Mouse (Mus musculus) adrenal gland, adult (tissue): ENCODE results near the gene Dmrtc2.
"Not testable (repeated sequence)": the region's sequence is repeated elsewhere in the genome, so short reads cannot be mapped to it uniquely, and the experiment has no call there.

Experiments used
- DNase-seq, 2 experiments: peaks; one replicate each; pipeline ENCODE4 v3.0.0; 2022 to 2023; ENCODE audit warnings: low spot score in 1 of 2; ENCODE audit not compliant: inconsistent age in 2 of 2

Gene Dmrtc2

DNA sequence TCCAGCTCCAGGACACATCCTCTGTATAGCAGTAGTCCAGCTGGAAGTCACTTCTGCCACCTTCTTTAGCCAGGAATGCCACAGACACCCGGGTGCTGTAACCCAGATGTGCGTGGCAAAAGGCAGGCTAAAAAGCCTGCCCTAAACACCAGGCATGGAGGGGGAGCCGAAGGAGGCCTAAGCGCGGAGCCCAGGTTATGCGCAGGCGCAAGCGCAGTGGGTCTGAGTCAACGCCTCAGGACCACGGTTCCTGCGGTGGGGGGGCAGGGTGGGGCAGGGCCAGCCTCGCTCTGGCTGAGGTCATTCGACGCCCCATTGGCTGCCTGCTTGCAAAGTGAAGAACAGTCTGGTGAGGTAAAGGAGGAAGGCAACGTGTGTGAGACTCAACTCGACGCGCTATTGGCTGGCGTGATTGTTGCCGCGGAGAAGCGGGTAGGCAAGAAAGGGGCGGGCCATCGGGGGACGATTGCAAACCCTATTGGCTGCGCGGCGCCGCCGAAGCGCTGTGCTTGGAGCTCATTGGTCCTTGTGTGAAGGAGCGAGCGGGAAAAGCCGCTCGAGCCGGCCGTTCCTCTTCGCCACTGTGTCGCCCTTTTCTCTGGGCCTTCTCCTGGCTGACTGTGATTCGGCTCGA lies at the start of gene Dmrtc2, which contains the start of gene Lypd4:
TSS of gene Dmrtc2 (plus strand) at position 526 of the 634 bp plus-strand sequence.
TSS of gene Lypd4 (minus strand) at position 410 of the 634 bp plus-strand sequence.
- DNase-seq = no peak

DNA sequence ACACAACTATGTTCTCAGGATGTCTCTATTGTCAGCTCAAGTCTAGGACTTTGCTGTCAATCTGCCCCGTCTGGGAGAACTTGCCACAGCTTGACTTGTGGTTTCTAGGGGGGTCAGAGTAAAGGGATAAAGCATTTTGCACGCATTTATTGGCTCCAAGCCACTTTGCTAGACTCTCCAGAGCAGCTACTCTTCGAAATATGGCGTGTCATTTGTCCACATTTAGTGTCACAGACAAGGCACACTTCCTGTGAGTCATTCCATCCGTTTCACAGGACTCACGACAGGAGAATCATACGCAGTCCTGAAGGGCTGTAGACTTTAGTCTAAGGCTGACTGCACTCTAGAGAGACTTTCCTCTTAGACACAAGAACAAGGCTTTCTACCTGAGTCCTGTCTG lies 45.4 kb upstream of the Dmrtc2 start:
- DNase-seq = no peak

DNA sequence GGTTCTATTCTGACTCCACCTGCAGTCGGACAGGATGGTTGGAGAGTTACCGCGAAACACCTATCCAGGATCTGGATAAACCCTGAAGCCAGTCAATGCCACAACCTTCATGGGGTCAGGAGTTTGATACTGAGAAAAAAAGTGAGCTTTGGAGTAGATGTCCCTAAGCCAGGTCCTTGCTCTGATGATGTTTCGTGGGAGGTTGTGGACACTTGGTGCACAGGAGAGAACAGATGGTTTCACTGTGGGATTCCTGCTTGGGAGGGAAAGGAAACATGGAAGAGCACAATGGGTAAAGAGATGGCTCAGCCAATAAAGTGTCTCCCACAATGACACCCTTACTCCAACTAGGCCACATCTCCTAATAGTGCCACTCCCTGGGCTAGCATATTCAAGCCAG lies 42.7 kb upstream of the Dmrtc2 start:
- DNase-seq = no peak

DNA sequence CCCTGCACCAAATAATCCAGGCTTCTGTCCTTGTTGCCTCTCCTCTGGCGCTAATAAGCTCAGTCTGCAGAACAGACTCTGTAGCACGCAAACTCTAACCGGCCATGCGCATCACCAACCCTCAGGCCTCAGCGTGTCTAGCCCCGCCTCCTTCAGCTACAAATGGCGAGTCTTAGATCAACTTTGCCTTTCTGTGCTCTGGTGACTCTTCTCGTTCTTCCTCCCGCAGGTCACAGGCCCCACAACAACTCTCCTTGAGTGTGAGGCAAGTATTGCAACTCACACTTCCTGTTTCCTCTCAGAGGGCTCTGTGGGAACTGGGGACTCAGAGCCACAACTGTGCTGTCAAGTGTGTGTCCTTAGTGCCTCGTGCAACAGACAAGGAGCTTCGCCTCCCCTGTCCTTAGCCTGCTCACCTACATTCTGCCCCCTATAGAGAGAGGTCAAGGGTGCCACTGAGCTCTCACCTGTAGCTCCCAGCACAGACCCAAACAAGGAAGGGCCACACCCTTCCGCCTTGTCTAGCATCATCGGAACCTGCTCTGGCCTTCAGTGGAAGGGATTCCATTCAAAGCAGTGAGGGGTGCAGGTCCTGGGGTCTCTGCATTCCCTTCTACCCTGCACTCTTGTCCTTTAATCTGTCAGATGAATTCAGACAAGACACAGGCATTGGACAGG lies 31.0 kb upstream of the Dmrtc2 start:
- DNase-seq = not testable (repeated sequence)

DNA sequence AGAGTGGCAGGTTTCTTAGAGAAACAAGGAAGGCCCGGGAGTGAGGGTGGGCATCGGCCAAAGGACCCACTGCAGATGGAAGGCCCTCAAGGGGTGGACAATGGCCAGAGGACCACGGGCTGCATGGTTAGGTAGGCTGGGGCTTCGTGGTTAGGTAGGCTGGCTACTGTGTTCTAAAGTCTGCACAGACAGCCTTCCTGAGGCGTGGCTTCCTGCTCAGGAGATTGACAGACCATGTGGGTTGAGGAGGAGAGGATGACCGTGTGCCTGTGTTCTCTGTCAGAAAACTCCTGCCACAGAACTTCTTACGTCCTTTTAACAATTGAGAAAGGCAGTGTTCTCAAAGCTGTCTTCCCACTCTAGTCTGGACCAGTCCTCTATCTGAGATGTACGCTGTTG lies 30.4 kb upstream of the Dmrtc2 start:
- no peak for DNase-seq

DNA sequence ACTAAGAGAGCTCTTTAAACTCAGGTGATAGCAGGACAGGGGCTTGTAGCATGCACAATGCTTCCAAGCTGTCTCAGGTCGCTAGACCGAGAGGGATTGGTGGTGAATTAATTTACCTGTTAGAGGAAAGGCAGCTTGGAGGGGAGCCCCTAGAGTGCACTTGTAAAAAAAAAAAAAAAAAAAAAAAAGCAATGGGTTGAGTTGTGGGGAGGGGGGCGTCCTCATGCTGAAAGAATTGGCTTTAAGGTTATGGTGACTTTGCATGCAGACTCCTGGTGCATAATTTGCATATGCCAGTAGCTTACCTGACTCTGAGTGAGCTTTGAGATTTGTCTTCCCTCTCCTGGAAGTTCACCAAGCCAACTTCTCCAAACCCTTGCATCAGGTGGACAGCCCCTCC lies 29.5 kb upstream of the Dmrtc2 start:
- no peak for DNase-seq

DNA sequence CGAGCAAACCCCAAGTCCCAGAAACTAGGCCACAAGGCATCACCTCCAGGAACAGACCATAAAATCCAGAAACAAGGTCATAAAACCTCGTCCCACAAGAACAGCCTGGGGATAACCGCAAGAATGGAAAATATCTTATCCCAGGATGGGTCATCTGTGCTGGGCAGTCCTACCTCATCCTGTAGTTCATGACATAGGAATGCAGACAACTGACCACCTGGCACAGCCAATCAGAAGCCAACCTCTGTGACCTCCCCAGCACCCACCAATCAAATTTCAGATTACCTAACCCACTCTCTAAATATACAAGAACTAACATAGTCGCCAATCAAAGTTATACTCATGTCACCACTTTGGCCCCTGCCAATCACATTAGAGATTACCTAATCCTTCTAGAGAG lies 28.8 kb upstream of the Dmrtc2 start:
- DNase-seq = no peak

DNA sequence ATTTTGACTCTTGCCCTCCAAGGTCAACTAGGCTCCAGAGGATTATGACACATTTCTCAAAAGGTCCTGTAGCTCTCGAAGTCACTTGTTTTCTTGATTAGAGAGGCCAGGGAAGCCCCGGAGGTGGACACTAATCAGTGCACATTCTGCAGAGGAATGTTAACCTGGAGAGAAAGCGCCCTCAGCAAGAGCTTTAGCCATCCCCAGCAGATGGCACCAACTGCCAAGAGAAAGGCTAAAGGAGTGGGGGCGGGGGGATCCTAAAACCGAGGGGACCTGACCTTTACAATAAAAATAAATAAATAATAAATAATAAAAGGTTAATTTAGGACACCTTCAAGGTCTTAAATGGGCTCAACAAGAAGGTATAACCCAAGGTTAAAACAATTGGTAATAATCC lies 25.7 kb upstream of the Dmrtc2 start:
- peak in 1 of 2 experiments; percentile 57 for DNase-seq

DNA sequence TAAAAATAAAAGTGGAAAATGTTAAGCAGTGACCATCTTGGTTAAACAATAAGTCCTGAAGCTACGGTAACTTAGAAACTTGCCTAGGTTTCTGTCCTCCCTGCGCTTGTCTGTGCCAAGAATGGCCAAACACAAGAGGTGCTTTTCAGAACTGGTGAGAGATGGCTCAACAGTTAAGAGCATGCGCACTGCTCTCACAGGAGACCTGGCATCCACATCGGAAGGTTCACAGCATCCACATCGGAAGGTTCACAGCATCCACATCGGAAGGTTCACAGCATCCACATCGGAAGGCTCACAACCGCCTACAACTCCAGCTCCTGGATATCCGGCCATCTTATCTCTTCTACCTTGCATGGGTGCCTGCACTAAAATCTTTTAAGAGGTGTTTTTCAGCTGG lies 24.7 kb upstream of the Dmrtc2 start:
- DNase-seq = no peak

DNA sequence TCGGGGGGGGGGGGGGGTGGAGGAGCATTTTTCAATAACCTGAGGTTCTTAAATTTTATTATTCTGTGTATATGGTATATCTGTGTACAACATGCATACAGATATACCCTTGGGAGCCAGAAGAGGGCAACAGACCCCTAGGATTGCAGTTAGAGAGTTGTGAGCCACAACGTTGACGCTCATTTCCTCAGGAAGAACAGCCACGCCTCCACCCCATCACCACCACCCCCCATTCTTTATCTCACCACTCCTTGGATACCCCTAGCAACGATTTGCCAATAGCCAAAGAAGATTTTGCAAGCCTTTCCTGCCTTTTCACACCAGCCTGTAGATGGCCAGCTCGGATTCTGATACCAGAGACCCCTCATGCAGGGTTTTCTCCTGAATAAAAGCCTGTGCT lies 24.1 kb upstream of the Dmrtc2 start:
- no peak for DNase-seq

DNA sequence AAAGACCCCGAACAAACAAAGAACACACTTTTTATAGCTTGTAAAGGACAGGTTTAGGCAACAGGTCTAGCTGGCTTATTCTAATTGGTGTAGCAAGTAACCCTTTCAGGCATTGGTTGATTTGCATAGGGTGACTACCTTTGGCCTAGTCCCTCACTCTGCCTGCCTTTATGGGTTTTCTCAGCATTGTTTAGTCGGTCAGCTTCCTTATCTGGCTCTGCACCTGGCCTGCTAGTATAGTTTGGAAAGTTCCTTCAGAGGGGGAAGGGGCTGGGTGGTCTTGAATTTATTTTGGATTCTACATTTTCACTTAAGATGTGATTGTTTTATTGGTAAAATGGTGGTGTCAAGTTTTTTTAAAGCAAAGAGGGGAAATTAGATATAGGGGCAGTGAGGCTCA lies 23.3 kb upstream of the Dmrtc2 start:
- DNase-seq = not testable (repeated sequence)

DNA sequence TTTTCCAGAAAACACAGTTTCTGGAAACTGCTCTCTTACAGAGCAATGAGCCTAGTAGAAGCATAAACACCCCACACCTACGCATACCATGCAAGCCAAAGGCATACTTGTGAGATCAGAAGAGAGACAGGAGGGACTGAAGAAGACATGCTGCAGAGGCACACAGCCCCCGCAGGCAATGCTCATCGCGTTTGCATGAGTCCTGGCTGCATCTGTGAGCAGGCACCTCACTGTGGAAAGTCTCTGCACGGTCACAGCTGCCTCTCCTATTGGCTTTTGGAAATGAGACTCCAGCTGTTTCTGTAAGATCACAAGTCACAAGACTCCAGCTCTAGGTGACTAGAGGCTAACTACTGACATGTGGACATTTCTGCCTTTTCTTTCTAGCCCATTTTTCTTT lies 19.7 kb upstream of the Dmrtc2 start:
- DNase-seq = peak in 1 of 2 experiments; percentile 39

DNA sequence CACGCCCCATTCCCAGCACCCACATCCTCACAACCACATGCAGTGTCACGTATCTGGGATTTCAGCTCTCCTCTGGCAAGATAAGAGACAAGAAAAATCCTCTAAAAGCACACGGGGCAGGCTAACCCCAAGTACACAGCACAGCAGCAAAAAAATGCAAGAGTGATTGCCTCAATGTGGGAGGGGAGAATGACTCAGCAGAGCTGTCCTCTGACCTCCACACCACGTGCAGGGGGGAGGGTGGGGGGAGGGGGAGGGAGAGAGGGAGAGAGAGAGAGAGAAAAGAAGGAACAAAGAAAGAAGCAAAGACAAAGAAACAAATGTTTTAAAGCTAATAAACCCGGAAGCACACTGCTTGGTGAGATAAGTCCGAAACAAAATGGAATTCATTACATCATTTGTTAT lies 19.0 kb upstream of the Dmrtc2 start:
- peak; percentile 57 to 82 for DNase-seq

DNA sequence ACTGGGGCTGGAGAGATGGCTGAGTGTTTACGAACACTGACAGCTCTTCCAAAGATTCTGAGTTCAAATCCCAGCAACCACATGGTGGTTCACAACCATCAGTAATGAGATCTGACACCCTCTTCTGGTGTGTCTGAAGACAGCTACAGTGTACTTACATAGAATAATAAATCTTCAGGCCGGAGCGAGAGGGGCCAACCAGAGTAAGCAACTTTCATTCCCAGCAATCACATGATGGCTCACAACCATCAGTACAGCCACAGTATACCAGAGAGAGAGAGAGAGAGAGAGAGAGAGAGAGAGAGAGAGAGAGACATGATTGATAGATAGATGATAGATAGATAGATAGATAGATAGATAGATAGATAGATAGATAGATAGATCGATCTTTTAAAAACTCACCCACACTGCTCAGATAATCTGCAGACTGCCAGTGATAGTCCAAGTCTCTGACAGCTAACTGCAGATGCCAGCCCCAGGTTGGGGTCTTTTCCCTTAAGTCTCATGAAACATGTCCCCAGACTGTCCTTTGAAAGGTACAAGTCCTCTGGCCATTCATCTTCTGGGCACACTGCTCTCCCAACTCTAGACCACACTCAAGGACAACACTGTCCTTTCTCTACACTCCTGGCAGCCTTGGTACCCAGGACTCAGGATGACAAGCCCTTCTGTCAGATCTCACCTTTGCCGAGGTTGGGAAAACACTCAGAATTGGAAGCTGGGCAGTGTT lies 18.1 kb upstream of the Dmrtc2 start:
- DNase-seq = peak in 1 of 2 experiments; percentile 31

DNA sequence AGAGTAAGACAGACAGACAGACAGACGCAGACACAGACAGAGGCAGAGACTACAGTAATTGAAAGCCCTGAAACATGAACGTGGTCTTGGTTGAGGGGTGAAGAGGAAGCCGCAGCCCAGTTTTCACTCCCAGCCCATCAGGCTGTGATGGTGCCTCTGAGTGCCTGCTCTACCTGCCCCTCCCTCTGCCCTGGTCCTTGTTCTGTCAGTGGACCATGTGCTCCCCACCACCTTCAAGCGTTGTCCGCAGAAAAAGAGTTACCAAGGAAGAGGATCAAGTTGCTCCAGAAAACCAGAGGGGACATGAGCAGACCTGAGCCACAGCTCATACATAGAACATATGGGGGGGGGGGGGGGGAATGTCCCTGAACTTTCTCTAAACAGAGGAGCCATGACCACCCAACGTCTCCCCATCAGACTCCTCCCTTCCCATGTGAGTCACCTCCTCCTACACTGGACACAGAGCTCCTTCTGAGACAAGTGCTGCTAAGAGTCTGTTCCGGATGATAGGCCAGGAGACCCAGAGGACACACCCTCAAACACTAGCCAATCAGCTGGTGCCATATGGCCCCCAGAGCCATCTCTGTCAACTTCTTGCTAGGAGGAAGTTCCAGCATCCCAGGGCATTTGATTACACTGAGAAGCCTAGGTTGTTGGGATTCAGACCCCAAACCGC lies 17.2 kb upstream of the Dmrtc2 start:
- no peak for DNase-seq

DNA sequence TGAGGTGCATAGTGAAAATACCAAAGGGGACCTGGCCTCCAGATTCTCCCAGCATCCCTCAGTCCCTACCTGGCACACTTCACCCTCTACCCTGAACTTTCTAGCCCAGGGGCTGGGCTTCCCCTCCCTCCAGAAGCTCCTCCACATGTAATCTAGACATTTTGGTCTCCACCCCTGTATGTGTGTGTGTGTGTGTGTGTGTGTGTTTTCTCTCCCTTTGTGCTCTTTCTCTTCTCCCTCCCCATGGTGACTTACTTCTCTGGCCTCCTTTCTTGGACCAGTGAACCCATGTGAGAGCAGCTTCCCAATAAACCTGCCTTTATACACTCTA lies 16.7 kb upstream of the Dmrtc2 start:
- no peak for DNase-seq

DNA sequence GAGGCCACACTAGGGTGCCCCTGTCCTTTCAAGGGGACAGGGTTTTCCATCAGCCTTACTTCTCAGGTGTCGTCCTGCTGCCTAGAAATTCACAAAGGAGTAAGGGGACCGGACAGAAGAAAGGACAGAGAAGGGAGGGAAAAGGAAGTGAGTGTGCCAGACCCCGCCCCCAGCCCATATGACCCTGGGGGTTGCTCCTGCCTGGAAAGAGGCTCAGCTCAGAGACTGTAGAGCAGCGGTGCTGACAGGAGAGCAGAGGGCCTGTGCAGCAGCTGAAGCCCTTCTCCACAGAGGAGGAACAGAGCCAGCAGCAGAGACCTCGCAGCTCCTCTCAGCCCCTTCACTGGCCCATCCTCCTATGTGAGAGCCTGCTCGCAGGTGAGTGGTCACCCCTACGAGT lies 16.2 kb upstream of the Dmrtc2 start:
- DNase-seq = no peak

DNA sequence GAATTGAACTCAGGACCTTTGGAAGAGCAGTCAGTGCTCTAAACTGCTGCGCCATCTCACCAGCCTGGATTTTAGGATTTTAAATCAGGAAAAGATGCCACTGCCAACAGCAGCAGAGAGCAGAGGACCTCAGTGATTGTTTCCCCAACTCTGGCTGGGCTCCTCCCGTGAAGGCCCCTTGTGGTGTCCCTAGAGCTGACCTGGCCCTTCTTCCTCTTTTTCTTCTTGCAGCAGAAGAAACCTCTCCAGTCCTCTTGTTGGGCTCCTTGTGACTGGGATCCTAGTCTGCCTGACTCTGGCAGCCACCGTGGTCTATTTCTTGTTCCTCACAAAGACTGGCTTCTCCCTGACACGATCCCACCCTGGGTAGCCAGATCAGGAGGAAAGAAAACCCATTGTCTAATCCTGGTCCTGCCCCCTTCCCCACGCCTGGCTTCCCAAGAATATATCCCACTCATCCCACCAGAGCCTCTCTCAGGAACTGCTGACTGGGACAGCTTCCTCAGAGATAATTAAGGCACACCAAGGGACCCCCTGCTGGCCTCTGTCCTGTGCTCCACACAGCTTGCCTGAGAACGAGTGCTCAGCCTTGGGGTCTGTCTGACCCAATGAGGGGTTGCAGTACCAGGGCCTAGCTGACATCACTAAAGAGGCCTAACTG lies 13.3 kb upstream of the Dmrtc2 start:
- no peak for DNase-seq

DNA sequence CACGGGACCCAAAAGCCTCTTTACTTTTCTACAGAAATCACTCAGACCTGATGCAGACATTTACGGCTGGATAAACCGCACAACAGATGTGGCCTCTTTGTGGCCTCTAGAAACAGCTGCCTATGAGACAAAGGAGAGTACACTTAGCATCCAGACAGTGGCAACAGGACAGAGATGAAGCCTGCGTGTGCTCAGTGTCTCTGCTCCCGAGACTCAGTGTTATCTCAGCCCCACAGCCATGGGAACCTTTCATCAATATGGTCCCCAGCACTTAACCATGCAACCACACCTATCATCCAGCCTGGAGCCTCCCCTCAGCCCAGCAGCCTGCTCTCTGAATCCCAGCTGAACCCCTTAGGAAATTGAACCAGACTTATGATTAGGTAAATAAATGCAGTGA lies 10.6 kb upstream of the Dmrtc2 start:
- DNase-seq = no peak

DNA sequence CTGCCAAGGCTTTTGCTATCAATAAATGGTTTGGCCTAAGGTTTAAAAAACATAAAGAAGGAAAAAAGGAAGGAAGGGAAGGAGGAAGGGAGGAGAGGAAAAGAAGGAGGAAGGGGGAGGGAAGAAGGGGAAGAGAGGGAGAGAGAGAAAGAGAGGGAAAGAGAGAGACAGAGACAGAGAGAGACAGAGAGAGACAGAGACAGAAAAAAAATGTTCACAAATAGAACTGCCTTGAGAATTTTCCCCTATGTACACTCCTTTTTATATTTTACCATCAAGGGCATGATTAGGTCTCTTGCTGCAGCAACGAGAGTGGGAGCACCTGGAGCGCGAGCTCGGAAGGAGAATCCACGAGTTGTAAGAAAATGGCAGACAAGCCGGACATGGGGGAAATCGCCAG lies 7.9 kb upstream of the Dmrtc2 start, which contains the start of gene Gm9844:
TSS of gene Gm9844 (plus strand) at position 301 of the 400 bp plus-strand sequence.
- no peak for DNase-seq

DNA sequence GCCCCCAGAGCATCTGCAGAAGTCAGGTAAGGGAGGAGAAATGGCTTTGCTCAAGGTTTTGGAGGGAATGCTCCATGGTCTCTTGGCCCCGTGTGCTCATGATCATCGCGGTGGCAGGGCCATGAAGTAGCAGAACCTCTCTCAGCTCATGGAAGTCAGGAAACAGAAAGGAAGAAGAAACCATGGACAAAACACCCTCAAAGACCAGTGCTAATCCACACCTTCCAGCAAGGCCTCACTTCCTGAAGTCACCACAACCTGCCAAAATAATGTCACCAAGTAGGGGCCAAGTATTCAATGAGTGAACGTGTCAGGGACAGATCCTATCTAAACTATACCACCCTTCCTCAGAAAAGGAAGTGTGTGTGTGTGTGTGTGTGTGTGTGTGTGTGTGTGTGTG lies 7.0 kb upstream of the Dmrtc2 start:
- DNase-seq = no peak
